Mouse (Mus musculus) activated CD4-positive, CD25-positive, alpha-beta regulatory T cell, adult 4 months (primary cell): ENCODE results near the gene Atl1. TPM values are rescaled to one million over a fixed set of nuclear protein-coding genes. Genes with fewer than 3 reads are reported as not detected.

Source experiments
- ATAC-seq: one replicate; pipeline ENCODE4 v1.8.0; 2017
- polyA plus RNA-seq, 2 experiments: library from polyadenylated mRNA; unstranded; fragments of 100-300 nt; shearing (Covaris generic); gene quantifications; one replicate each; pipeline ENCODE4 v1.2.1; 2017

Atl1 gene
- polyA plus RNA-seq, 2 experiments from 2014 or later, result 0.91 TPM; not detected in 1

DNA sequence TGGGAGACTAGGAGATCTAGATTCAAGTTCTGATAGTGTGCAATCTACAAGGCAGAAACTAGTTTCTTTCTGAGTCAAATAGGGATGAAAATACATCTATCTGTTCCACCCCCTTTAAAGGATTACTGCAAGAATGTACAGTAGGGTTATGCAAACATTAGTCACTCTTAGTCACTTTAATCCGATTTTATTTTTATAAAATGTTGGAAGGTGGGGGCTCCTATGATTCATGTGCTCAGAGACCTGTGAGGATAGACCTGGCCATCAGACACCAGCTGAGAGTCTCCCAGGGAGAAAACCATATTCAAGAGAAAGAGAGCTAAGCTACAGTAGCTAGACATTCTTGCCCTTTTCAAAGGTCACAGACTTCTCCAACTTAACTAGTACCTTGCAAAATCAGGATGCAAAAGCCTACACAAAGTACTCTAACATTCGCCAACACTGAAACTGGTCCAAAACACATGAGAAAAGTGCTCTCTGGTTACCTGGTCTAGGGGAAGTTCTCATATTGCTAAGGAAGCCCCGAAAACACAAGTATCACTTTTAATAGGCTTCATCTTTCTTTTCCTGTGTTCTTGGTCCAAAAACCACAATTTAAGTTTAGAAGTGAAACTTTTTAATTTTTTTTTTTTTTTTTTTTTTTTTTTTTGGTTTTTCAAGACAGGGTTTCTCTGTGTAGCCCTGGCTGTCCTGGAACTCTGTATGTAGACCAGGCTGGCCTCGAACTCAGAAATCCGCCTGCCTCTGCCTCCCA is 7.1 kb upstream of the Atl1 start:
- ATAC-seq, result no peak

DNA sequence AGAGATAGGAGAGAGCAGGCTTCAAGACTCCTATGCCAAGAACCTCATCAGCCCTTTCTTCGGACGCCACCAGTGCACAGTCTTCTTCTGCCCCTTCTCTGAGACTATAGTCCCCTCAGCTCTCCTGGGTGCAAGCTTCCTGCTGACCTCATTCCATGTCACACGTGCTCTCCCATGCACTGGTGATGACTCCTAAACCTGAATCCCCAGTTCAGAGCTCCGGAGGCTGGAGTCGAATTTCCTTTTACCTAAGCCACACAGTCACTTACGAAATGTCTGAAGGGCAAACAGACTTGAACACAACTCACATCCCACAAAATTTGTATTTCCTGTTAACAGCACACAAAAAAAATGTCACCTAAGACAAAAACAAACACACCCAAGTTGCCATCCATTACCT is 4.6 kb upstream of the Atl1 start:
- no peak for ATAC-seq

DNA sequence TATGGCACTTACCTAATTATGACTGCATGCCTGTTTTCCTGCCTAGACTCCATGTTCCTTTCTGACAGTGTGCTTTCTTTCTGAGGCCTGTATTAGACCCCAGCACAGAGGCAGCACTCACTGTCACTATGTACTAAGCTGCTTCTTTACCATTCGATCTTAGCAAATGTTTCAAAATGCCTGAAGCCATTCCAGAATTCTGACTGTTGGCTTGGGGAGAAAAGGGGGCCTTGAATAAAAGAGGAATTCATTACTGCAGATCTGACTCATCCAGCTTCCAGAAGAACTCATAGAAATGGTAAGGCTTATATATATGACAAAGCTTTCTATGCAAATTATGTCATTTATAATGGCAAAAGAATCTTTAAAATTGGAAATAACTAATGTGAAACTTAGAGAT is 4.1 kb upstream of the Atl1 start:
- no peak for ATAC-seq

- no peak for ATAC-seq
Observed at GRCm38 (mm10) chr12:69890051-69890450, 2.4 kb upstream of the Atl1 start.

- no peak for ATAC-seq
Observed at GRCm38 (mm10) chr12:69890476-69890875, 1.9 kb upstream of the Atl1 start.

DNA sequence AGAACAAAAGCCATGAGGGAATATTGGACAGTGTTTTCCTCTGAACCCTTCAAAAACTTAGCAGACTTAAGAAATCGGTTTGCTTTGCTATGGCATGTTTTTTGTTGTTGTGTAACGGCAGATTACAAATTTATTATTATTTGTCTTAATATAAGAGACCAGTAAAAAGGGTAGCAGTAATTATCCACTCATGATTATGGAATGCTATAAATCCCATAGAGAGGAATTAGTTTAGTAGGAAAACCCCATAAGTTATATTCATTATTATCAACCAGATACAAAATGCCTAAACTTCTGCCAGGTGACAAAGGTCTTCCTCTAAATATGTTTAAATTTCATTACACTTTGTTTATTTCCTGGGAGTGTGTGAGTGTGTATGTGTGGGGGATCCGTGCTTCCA is 693 bp upstream of the Atl1 start:
- ATAC-seq, result no peak

GRCm38 (mm10) chr12:69893927-69894326 is 1.5 kb downstream of the Atl1 start:
- ATAC-seq, result no peak

GRCm38 (mm10) chr12:69895046-69895445 is 2.6 kb downstream of the Atl1 start:
- no peak for ATAC-seq

DNA sequence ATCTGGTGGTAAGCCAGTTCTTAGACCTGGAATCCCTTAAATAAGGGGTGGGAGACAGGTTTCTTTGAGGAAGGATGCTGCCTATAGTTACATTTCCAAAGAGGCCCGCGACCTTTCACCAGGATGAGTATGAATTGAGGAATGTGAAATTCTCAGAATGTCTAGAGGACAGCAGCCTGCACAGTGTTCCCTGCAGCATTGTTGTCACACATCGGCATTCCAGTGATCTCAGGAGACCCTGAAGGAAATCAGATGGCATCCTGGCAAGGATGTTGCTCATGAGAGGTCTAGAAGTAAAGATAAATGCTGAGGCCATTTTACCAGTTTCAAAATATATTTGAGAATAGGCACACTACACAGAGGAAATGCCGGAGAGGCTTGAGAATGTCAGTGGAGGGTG is 5.7 kb downstream of the Atl1 start:
- no peak for ATAC-seq

- ATAC-seq, result no peak
Observed at GRCm38 (mm10) chr12:69904991-69905390, 12.6 kb downstream of the Atl1 start.

DNA sequence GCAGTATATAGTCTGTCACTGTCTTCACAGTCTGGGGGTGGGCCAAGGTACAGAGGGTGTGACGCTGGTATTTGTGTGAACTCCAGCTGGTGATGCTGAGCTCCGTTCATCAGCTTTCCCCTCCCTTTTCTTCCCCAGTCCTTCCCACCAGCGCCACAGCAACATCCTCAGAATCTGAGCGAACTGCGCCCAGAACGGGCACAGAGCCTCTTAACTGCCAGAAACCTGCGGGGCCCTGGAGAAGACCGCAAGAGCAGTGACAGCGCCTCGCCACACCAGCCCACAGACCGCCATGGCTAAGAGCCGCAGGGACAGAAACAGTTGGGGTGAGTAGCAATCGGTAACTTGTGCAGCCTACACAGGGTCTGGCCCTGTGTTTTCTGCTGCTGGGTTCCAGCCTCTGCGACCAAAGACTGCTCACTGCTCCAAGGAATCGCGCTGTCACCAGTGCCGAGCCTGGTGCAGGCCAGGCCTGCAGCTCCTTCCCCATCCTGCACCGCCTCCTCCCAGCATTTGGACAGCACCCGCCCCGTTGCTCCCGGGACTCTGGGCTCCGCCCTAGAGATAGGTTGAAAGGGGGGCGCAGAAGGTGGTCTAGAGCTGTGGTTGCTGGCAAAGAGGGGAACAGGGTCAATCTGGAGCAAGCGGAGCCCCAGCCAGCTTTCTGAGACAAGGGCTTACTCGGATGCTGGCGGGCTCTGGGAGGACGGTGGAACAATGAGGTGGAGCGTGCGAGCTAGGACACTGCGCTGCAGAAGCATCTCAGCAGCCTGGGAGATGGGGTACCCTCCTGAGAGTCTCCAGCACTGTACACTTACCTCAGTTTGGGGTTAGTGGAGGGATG is 15.5 kb downstream of the Atl1 start:
- no peak for ATAC-seq

DNA sequence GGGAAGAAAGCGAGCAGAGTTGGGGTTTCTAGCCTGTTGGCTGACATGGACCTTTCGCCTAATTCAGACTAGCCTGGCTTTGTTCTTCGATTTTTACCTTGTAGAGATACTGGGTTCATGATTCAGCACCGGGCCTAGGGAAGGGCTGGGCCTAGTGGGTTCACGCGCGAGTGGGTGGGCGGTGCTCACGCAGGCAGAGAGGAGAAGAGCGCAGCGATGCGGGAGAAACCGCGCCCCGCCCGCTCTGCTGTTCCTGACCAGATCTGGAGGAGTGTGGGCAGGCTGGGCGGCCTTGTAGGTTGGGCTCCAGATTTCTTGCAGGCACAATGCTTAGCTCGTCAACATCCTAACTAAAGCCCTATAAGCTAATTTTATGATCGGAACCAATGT is 16.1 kb downstream of the Atl1 start:
- ATAC-seq, result no peak

GRCm38 (mm10) chr12:69911906-69912305 is 19.5 kb downstream of the Atl1 start:
- ATAC-seq, result no peak

- peak; percentile 52 for ATAC-seq
Observed at GRCm38 (mm10) chr12:69912737-69913136, 20.3 kb downstream of the Atl1 start.

DNA sequence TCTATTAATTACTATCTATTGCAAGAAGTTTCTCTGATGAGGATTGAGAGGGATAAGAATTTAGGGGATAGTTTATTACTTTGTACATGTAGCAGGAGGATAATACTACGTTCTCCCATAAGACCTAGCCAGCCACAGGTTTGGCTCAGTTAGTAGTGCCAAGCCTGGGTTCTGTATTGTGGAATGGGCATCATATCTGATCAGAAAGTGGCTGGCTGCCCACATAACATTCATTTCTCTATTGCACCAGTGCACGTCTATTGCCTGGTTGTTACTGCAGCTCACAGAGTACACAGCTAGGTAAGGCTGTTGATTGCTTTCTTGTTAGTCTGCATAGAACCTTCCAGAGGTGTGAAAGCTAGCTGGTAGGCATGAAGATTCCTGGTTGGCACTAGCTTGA is 25.5 kb downstream of the Atl1 start:
- ATAC-seq, result no peak

GRCm38 (mm10) chr12:69922099-69922498 is 29.7 kb downstream of the Atl1 start:
- no peak for ATAC-seq

DNA sequence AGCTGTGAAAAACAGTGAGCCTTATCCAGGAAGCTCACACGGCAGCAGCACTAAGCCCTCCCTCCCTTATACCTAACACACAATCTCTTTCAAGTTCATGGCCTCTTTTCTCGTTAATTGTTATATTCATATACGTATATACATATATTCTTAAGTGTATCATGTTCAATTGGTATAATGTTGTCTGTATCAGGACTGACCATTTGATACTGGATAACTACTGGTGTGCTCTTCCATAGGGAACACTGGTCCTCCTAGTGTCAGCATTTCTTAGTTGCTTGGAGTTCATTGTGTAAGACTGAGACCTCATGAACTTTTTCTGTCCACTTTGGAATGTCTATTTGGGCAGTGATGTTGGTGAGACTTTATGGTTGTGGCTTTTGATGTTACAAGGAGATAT is 30.7 kb downstream of the Atl1 start:
- ATAC-seq, result no peak

GRCm38 (mm10) chr12:69923603-69924002 is 31.2 kb downstream of the Atl1 start:
- ATAC-seq, result no peak

GRCm38 (mm10) chr12:69924012-69924411 is 31.6 kb downstream of the Atl1 start:
- peak; percentile 63 for ATAC-seq

DNA sequence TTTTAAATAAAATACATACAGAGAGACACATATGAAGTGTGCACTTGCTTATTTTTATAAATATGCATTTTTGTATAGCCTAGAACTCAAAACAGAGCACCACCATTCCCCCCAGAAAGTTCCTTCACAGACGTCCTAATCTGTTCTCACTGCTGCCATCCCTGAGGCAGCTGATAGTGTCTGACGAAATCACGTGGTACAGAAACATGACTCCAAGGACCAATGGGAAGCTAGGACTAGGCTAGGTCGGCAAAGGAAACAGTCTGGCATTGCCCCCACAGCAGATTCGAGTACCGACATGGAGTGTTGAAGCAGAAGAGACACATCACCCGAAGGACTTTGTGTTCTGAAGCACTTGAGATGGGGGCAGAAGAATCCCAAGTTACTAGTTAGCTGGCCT is 34.3 kb downstream of the Atl1 start:
- no peak for ATAC-seq

GRCm38 (mm10) chr12:69937731-69938130 is 45.3 kb downstream of the Atl1 start:
- no peak for ATAC-seq

GRCm38 (mm10) chr12:69939291-69939690 is 46.9 kb downstream of the Atl1 start:
- ATAC-seq, result no peak

GRCm38 (mm10) chr12:69941655-69942329 is 49.4 kb downstream of the Atl1 start:
- no peak for ATAC-seq

GRCm38 (mm10) chr12:69945861-69946260 is 53.4 kb downstream of the Atl1 start:
- ATAC-seq, result no peak
